Mouse (Mus musculus) liver, adult 2 months (tissue): ENCODE measurements at regions not wholly inside any gene's neighbourhood (a gene's known extent, or its start where the extent isn't known, plus 50 kb on each side); places are given as distances from the start of the nearest gene placed in this dataset.

Experiments
- DNase-seq: peaks from one replicate; pipeline ENCODE4 v3.0.0-alpha.2; 2011; ENCODE audit warnings: low read depth, low spot score; ENCODE audit errors: extremely low read depth
- H3K27ac ChIP-seq: fragments of 200-500 bp; replicated peaks from 2 replicates; pipeline ENCODE4 v1.5.1; 2012; ENCODE audit warnings: low read depth, mild to moderate bottlenecking, control low read depth, inconsistent platforms, low read length; ENCODE audit not compliant: insufficient read depth
- H3K27me3 ChIP-seq: fragments of 200-500 bp; 2 replicates; pipeline ENCODE4 v1.6.1; 2012; ENCODE audit warnings: mild to moderate bottlenecking, moderate library complexity, low read length, inconsistent platforms; ENCODE audit not compliant: control insufficient read depth, insufficient read depth
- H3K36me3 ChIP-seq: fragments of 200-500 bp; 2 replicates; pipeline ENCODE4 v1.6.1; 2012; ENCODE audit warnings: low read length, inconsistent platforms; ENCODE audit not compliant: control insufficient read depth, insufficient read depth
- H3K4me1 ChIP-seq: fragments of 200-500 bp; 2 replicates; pipeline ENCODE4 v1.6.1; 2011; ENCODE audit warnings: low read length; ENCODE audit not compliant: control insufficient read depth, insufficient read depth
- H3K4me3 ChIP-seq: fragments of 200-500 bp; 2 replicates; pipeline ENCODE4 v1.5.1; 2011; ENCODE audit warnings: low read depth, mild to moderate bottlenecking, control low read depth, low read length, moderate library complexity; ENCODE audit not compliant: insufficient read depth
- H3K79me2 ChIP-seq: fragments of 200-500 bp; 2 replicates; pipeline ENCODE4 v1.6.1; 2012; ENCODE audit warnings: inconsistent platforms, mild to moderate bottlenecking, low read length, moderate library complexity; ENCODE audit not compliant: control insufficient read depth, insufficient read depth
- H3K9ac ChIP-seq: fragments of 200-500 bp; 2 replicates; pipeline ENCODE4 v1.6.1; 2012; ENCODE audit warnings: low read depth, mild to moderate bottlenecking, control low read depth, inconsistent platforms, low read length
- CTCF ChIP-seq: fragments of 200-500 bp; IDR thresholded peaks from 2 replicates; pipeline ENCODE4 v1.5.1; 2011; ENCODE audit warnings: low read depth, low read length, control low read depth
- POLR2A ChIP-seq: fragments of 200-500 bp; IDR thresholded peaks from 2 replicates; pipeline ENCODE4 v1.6.1; 2011; ENCODE audit warnings: low read length, control low read depth; ENCODE audit not compliant: insufficient read depth; ENCODE audit errors: extremely low read depth
- WGBS: fragments of 180-500 bp; shearing (Covaris S2); methylation state at CpG from one replicate; pipeline ENCODE4 v1.1.7; 2018; 5-methylcytosine and 5-hydroxymethylcytosine counted together

DNA sequence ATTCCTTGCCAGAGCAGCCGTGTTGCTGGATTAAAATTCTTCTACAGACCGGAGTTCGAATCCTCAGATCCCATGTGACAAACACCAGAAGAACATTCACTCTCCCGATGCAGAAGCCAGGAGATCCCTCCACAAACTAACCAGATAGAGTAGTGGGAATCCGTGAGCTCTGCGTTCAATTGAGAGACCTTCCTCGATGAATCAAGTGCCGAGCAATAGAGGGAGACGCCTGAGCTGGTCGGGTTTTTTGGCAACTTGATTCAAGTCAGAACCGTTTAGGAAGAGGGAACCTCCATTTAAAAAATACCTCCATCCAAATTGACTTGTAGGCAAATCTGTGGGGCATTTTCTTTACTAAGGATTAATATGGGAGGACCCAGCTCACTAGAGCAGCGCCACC lies 81.9 kb upstream of the Rpl38 start:
- H3K79me2 ChIP-seq, result no peaks in the 10 kb centered on the region
- no peak overlapping the region for H3K27ac ChIP-seq
- no peaks in the 10 kb centered on the region for H3K4me1 ChIP-seq
- H3K4me3 ChIP-seq, result no peak overlapping the region
- no peaks in the 10 kb centered on the region for H3K27me3 ChIP-seq
- DNase-seq, result no peak
- 86% methylated on average over 12 of the region's 12 CpGs for WGBS
- TF ChIP-seq CTCF, result no peak
- TF ChIP-seq POLR2A, result no peak
- H3K9ac ChIP-seq, result no peak overlapping the region
- H3K36me3 ChIP-seq, result no peaks in the 10 kb centered on the region

DNA sequence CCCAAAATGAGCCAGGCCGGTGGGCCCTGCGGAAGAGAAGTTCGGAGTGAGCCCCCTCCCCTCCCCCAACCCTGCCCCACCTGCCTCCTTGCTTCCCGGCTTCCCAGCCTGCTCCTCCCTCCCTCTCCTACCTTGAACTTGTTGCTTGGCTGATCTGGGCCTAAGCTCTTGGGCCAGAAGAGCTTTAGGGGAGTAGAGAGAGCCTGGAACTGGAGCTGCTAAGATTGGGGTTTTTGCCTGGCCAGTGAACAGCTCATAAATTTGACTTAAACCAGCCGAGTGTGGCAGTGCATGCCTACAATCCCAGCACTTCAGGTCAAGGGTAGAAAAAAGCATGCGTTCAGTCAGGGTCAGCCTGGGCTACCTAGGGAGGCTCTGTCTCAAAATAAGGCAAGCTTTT lies 83.5 kb upstream of the Rpl38 start:
- DNase-seq, result no peak
- Histone ChIP-seq H3K36me3 (no peaks in the 10 kb centered on the region), H3K27me3 (no peaks in the 10 kb centered on the region), H3K27ac (no peak overlapping the region), H3K4me3 (no peak overlapping the region), H3K4me1 (no peaks in the 10 kb centered on the region), H3K9ac (no peak overlapping the region), H3K79me2 (no peaks in the 10 kb centered on the region)
- TF ChIP-seq CTCF (no peak), POLR2A (no peak)
- WGBS, result 79% methylated on average over 6 of the region's 6 CpGs

DNA sequence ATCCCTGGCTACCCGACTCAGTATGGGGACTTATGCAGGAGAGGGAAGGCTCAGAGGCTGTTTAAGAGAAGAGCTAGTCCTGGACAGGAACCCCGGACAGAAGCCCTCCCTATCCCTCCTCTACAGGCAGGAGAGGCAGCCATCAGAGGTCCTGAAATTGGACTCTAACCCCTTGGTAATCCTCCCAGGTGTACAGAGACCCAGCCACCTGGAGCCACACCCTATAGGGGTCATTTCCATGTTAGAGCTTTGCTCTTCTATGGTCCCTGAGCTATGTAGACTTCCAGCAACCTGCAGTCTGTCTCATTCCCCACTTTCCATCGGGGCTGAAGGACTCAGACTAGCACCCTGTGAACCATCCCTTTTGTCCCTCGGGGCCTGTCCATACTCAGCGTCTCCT lies 84.2 kb upstream of the Rpl38 start:
- TF ChIP-seq POLR2A, result no peak
- no peak for TF ChIP-seq CTCF
- Histone ChIP-seq H3K36me3 (no peaks in the 10 kb centered on the region), H3K79me2 (no peaks in the 10 kb centered on the region), H3K4me3 (no peak overlapping the region), H3K27me3 (no peaks in the 10 kb centered on the region), H3K9ac (no peak overlapping the region), H3K4me1 (no peaks in the 10 kb centered on the region), H3K27ac (no peak overlapping the region)
- WGBS, result 81% methylated on average over 5 of the region's 5 CpGs
- no peak for DNase-seq

DNA sequence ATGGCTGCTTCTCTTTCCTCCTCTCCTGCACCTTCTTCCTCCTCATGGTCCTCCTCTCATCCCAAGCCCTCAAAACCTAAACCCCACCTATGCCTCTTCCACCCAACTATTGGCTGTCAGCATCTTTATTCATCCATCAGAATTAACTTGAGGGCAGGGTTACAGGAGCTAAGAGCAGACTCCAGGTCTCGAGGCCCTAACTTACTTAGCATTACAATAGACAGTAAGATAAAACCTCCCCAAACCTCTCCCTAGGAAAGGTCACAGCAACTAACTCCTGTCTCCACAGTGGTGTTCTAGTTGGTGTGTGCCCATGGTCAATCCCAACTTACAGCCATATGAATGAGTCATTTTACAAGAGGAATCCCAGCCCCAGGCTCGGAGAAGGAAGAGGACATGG lies 88.3 kb upstream of the Rpl38 start:
- no peak overlapping the region for H3K9ac ChIP-seq
- DNase-seq, result no peak
- 73% methylated on average over 2 of the region's 2 CpGs for WGBS
- no peak for TF ChIP-seq POLR2A
- TF ChIP-seq CTCF, result no peak
- no peak overlapping the region for H3K4me3 ChIP-seq
- no peaks in the 10 kb centered on the region for H3K36me3 ChIP-seq
- H3K27ac ChIP-seq, result no peak overlapping the region
- H3K4me1 ChIP-seq, result no peaks in the 10 kb centered on the region
- no peaks in the 10 kb centered on the region for H3K27me3 ChIP-seq
- H3K79me2 ChIP-seq, result no peaks in the 10 kb centered on the region

DNA sequence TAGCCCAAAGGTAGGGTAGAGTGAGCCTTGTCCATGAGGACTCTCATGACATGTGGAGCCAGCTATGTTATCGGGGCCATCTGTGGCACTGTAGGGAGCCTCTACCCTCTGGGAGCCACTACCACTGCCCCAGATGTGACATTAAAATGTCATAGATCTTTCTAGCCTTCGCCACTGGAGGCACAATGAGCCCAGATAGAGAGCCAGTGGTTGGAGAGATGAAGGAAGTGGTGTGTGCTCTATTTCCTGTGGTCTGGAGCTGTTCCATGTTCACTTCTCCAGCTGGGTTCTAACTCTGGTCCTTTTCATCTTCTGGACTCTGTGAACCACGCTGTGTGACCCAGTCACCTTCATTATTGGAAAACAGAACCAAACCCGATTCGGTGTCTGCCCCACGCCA lies 89.8 kb upstream of the Rpl38 start:
- no peaks in the 10 kb centered on the region for H3K27me3 ChIP-seq
- no peaks in the 10 kb centered on the region for H3K4me1 ChIP-seq
- no peak overlapping the region for H3K27ac ChIP-seq
- TF ChIP-seq POLR2A (no peak), CTCF (no peak)
- WGBS, result 86% methylated on average over 6 of the region's 6 CpGs
- no peaks in the 10 kb centered on the region for H3K79me2 ChIP-seq
- DNase-seq, result no peak
- H3K9ac ChIP-seq, result no peak overlapping the region
- no peak overlapping the region for H3K4me3 ChIP-seq
- no peaks in the 10 kb centered on the region for H3K36me3 ChIP-seq

DNA sequence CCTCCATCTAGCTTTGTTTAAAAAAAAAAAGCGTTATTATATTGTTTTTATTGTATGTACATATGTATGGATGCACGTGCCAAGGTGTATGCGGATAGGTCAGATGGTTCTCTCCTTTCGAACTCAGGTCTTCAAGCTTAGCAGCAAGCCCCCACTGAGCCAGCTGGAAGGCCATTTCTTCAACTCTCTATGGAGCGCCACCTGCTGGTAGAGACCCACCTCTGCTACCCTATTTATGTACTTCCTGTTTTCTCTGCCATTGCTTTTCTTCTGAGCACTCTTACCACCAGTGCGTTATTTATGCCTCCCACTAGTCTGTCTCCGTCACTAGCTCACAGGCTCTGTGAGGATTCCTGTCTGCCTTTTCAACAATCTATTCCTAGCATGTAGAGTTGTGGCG lies 91.5 kb upstream of the Rpl38 start:
- DNase-seq, result no peak
- no peak for TF ChIP-seq POLR2A
- TF ChIP-seq CTCF, result peak; percentile 32; the same call in 1 of the 2 replicates
- Histone ChIP-seq H3K27ac (no peak overlapping the region), H3K36me3 (no peaks in the 10 kb centered on the region), H3K79me2 (no peaks in the 10 kb centered on the region), H3K27me3 (no peaks in the 10 kb centered on the region), H3K4me1 (no peaks in the 10 kb centered on the region), H3K4me3 (no peak overlapping the region), H3K9ac (no peak overlapping the region)
- WGBS, result 84% methylated on average over 8 of the region's 8 CpGs
